Mouse (Mus musculus) spleen, postnatal 4 days (tissue): ENCODE measurements around the gene Vtcn1.
A peak's percentile ranks its signal among the peaks of the same experiment; 100 is the strongest.

Experiments
- DNase-seq, 2 experiments: peaks; one replicate each; pipeline ENCODE4 v3.0.0; 2022; ENCODE audit warnings: low spot score in 2 of 2

The Vtcn1 gene

GRCm38 (mm10) chr3:100920611-100921140 lies 95.4 kb downstream of the Vtcn1 start:
- no peak for DNase-seq

GRCm38 (mm10) chr3:100921825-100922505 lies 96.7 kb downstream of the Vtcn1 start, which contains the start of gene Trim45:
Gene Trim45, plus strand, starts transcription at chr3:100922202.
- DNase-seq, result peak; percentile 92 to 95

- no peak for DNase-seq
These were observed 97.5 kb downstream of the Vtcn1 start for GRCm38 (mm10) chr3:100922506-100923375.

- no peak for DNase-seq
These were observed 98.9 kb downstream of the Vtcn1 start for GRCm38 (mm10) chr3:100924065-100924732.

GRCm38 (mm10) chr3:100925176-100925575 lies 99.9 kb downstream of the Vtcn1 start:
- DNase-seq, result no peak

- DNase-seq, result no peak
These were observed 106.2 kb downstream of the Vtcn1 start for GRCm38 (mm10) chr3:100931332-100932076.

DNA sequence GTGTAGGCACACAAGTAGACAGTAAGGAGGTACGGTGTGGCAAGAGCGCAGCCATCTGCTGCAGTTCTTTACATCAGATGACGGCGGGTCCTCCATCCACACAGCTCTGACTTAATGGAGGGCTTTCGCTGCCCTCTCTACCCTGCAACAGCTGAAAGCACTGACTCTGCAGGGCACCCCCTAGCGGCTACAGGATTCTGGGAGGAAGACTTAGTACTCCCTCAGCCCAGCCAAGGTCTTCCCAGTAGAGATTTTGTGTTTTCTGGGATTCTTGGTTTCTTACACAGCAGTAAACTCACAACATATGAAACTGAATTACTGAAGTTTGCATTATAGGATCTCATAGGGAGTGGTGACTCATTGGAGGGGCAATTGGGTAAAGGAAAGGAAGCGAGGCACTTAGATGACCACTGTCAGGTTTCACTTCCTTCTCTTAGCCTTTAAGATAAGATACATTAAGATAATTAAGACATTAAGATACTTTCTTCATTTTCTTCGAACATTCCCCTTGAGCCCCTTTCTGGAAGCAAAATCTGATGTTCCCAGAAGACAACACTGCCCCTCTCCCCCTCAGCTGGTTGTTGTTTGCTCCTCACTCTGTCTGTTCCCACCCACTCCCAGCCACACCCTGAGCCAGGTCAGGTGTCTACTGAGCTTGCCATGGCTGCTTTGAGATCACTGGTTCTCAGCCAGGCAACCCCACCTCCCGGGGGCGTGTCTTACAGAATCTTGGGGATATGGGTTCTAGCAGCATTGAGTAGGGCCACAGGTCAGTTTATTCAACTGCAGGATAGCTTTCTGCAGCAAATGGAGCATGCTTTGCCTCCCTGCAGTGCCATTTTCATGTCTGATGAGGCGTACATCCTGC lies 107.1 kb downstream of the Vtcn1 start:
- peak in 1 of 2 experiments; percentile 32 for DNase-seq

DNA sequence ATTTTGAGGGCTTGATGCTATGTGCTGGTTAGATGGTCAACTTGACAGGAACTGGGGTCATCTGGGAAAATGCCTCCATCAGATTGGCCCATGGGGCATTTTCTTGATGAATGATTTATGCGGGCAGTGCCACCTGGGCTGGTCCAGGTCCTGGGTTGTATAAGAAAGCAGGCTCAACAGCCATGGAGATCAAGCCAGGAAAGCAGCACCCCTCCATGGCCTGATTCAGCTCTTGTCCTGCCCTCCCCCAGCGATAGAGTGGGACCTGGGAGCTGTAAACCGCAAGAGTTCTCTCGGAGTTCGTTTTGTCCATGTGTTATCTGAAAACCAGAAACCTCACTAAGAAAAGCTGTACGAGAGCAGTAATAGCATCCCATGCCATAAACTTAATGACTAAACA lies 110.3 kb downstream of the Vtcn1 start:
- DNase-seq, result no peak

DNA sequence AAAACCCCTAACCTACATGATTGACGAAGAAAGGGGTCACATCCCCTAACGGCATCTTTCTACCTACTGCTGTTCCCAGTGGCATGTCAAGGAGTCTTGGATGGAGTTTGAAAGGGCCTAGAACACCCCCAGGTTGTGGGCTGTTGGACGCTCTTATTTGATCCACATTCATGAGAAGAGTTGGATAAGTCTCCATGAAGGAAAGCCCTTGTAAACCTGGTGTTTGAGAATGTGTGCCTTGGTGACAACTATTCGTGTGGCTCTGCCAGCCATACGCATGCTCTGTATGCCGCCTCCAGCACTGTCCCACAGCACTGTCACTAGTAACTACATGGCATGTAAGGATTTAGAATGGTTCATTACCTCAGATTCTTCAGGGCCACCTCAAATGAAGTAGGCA lies 110.9 kb downstream of the Vtcn1 start:
- no peak for DNase-seq

GRCm38 (mm10) chr3:100938211-100938610 lies 113.0 kb downstream of the Vtcn1 start:
- DNase-seq, result no peak

DNA sequence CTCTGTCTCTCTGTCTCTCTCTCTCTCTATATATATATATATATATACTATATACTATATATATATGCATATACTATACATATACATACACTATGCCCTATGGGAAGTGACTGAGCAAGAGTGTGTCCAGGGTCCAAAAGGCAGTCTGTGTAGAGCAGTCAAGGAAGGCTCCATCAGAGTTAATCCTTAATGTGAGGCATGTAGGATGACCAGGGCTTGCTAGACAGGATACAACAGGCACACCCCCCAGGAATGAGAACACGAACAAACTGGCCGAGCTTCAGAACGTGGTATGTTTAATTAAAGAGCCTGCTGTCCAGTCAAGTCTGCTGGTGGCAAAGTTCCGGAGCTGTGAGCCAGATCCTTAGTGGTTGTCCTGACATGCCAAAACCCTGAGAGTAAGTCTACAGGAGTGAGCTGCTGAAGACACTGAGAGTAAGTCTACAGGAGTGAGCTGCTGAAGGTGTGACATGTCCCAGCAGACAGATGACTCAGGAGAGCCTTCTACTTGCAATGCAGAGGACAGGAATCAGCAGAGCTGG lies 115.3 kb downstream of the Vtcn1 start:
- DNase-seq, result no peak
